8 mouse cellular contexts compared by ENCODE assay signal in genomic region chr15:89477091-89477491, GRCm38 (mm10). TPM values are rescaled to one million over a fixed set of nuclear protein-coding genes. Genes with fewer than 3 reads are reported as not detected.
DNase-seq lines count a peak whose midpoint lies in the region; ATAC-seq and TF ChIP-seq lines count a peak whose summit lies in the region.

TSS of gene Arsa (minus strand) at chr15:89477425.

- peak within 1 kb of the TSS; percentile 94 for H3K4me2 ChIP-seq in heart, embryonic 14.5 days (ENCODE audit: low read length)
- peak within 1 kb of the TSS; percentile 84 for H3K4me2 ChIP-seq in lung, embryonic 14.5 days
- peak within 1 kb of the TSS; percentile 99 for H3K4me2 ChIP-seq in stomach, embryonic 16.5 days (ENCODE audit: low read depth, low read length)

- H3K9me3 ChIP-seq in heart, embryonic 14.5 days (ENCODE audit: control insufficient read depth, low read length) = no peaks in the 10 kb centered on the region
- no peaks in the 10 kb centered on the region for H3K9me3 ChIP-seq in lung, embryonic 14.5 days (ENCODE audit: low read depth, low read length)
- H3K9me3 ChIP-seq in stomach, embryonic 16.5 days (replicated peaks; ENCODE audit: control insufficient read depth, low read length) = no peaks in the 10 kb centered on the region

- no peaks in the 10 kb centered on the region for H3K36me3 ChIP-seq in heart, embryonic 14.5 days (ENCODE audit: control insufficient read depth, insufficient read depth, low read length)
- H3K36me3 ChIP-seq in lung, embryonic 14.5 days (ENCODE audit: insufficient read depth) = no peaks in the 10 kb centered on the region
- H3K36me3 ChIP-seq in stomach, embryonic 16.5 days (ENCODE audit: control insufficient read depth, insufficient read depth, low read length) = no peaks in the 10 kb centered on the region

- H3K27ac ChIP-seq in heart, embryonic 14.5 days (replicated peaks in 1 of 2; ENCODE audit: control insufficient read depth in 1 of 2, insufficient read depth in 1 of 2, low read depth in 2 of 2, low read length in 2 of 2) = peak within 1 kb of the TSS; percentile 66 to 81
- peak within 1 kb of the TSS; percentile 72; the same call in 1 of the 2 replicates for H3K27ac ChIP-seq in lung, embryonic 14.5 days (ENCODE audit: low read depth)
- H3K27ac ChIP-seq in stomach, embryonic 16.5 days (ENCODE audit: low read length) = peak within 1 kb of the TSS; percentile 88

- peaks cover 9 to 26% of the 10 kb centered on the region in 2 experiments; a peak in 3 of 4 replicates for H3K4me1 ChIP-seq in heart, embryonic 14.5 days (ENCODE audit: control insufficient read depth in 2 of 2, insufficient read depth in 2 of 2, low read length in 2 of 2)
- no peaks in the 10 kb centered on the region for H3K4me1 ChIP-seq in lung, embryonic 14.5 days (ENCODE audit: insufficient read depth)
- peaks cover 17% of the 10 kb centered on the region for H3K4me1 ChIP-seq in stomach, embryonic 16.5 days (ENCODE audit: control insufficient read depth, insufficient read depth, low read length)

- peak; percentile 53 for DNase-seq in cerebellum, adult 9-10 months
- no peak for DNase-seq in cerebellum, postnatal 4 days (ENCODE audit: low spot score in 2 of 2)
- no peak for DNase-seq in brain, embryonic 14.5 days (ENCODE audit: low read depth)
- DNase-seq in kidney, postnatal 10 days = peak; percentile 66
- DNase-seq in lung, embryonic 14.5 days = peak; percentile 41
- DNase-seq in embryo, embryonic 11 days = no peak

- H3K4me3 ChIP-seq in heart, embryonic 14.5 days (ENCODE audit: control insufficient read depth in 1 of 2, insufficient read depth in 1 of 2, low read depth in 1 of 2, low read length in 2 of 2) = peak within 1 kb of the TSS; percentile 62 to 84
- H3K4me3 ChIP-seq in lung, embryonic 14.5 days (ENCODE audit: low read depth, low read length) = peak within 1 kb of the TSS; percentile 57
- H3K4me3 ChIP-seq in stomach, embryonic 16.5 days (replicated peaks; ENCODE audit: low read length) = peak within 1 kb of the TSS; percentile 65

- ATAC-seq in heart, embryonic 14.5 days (ENCODE audit: insufficient number of reproducible peaks, insufficient read depth, low FRiP score, low read depth) = no peak
- ATAC-seq in lung, embryonic 14.5 days (ENCODE audit: insufficient read depth) = no peak
- ATAC-seq in stomach, embryonic 16.5 days (ENCODE audit: insufficient read depth, low FRiP score) = no peak

- H3K9ac ChIP-seq in heart, embryonic 14.5 days (ENCODE audit: low read length) = peak within 1 kb of the TSS; percentile 81
- peak within 1 kb of the TSS; percentile 55 for H3K9ac ChIP-seq in lung, embryonic 14.5 days
- H3K9ac ChIP-seq in stomach, embryonic 16.5 days (ENCODE audit: low read length) = peak within 1 kb of the TSS; percentile 86

- no peak for TF ChIP-seq CTCF in brain, embryonic 14.5 days (IDR thresholded peaks at IDR 0.05; ENCODE audit: borderline replicate concordance, extremely low read depth, insufficient read depth, insufficient read length)
- no peak for TF ChIP-seq CTCF in lung, embryonic 14.5 days (IDR thresholded peaks at IDR 0.05; ENCODE audit: low read depth)

- 26% methylated on average over 9 of the region's 9 CpGs for WGBS in heart, embryonic 14.5 days
- 25% methylated on average over 9 of the region's 9 CpGs for WGBS in lung, embryonic 14.5 days
- 27% methylated on average over 9 of the region's 9 CpGs for WGBS in stomach, embryonic 16.5 days

- no peaks in the 10 kb centered on the region for H3K27me3 ChIP-seq in heart, embryonic 14.5 days (ENCODE audit: control insufficient read depth, insufficient read depth, low read length)
- no peaks in the 10 kb centered on the region for H3K27me3 ChIP-seq in lung, embryonic 14.5 days (ENCODE audit: insufficient read depth, low read length)
- H3K27me3 ChIP-seq in stomach, embryonic 16.5 days (ENCODE audit: control insufficient read depth, insufficient read depth, low read length) = no peaks in the 10 kb centered on the region

- no peak for TF ChIP-seq POLR2A in brain, embryonic 14.5 days (IDR thresholded peaks at IDR 0.05; ENCODE audit: borderline replicate concordance, extremely low read depth, insufficient read depth, insufficient read length, poor library complexity, severe bottlenecking)

RNA-seq across cellular contexts. Expression of gene Arsa, which starts in this region (rescaled TPM):
- 25.3 and 28.6 TPM in 2 replicates for polyA plus RNA-seq in brain, embryonic 14.5 days (2012; rRNA removed)
- polyA plus RNA-seq in heart, embryonic 14.5 days (2014; fragmentation: Nextera tagmentation; extraction: Ambion mirVana) = 12.5 and 14.1 TPM in 2 replicates
- polyA plus RNA-seq in lung, embryonic 14.5 days (2014; fragmentation: Nextera tagmentation; extraction: Ambion mirVana) = 12.7 and 14.2 TPM in 2 replicates
- 19.5 and 19.9 TPM in 2 replicates for polyA plus RNA-seq in stomach, embryonic 16.5 days (2015; fragmentation: Nextera tagmentation; extraction: Ambion mirVana)

Comparison
In these comparisons a context has a peak if more than half of its experiments do, and no peak if none do; other contexts are left out.
1. DNase-seq: peak in cerebellum, adult 9-10 months (single experiment), kidney, postnatal 10 days (single experiment) and lung, embryonic 14.5 days (single experiment); none in cerebellum, postnatal 4 days (0 of 2), brain, embryonic 14.5 days (single experiment) and embryo, embryonic 11 days (single experiment).
2. Peak in every context shown above with its lines, with median percentiles within 50 percentile points of each other: H3K27ac ChIP-seq, H3K4me2 ChIP-seq, H3K4me3 ChIP-seq and H3K9ac ChIP-seq.